Mouse (Mus musculus): Measurements from ENCODE around the gene Cacnb4. TPM values are rescaled to one million over a fixed set of nuclear protein-coding genes. Genes with fewer than 3 reads are reported as not detected.
A peak's percentile ranks its signal among the peaks of the same experiment; 100 is the strongest.

The Cacnb4 gene
- polyA plus RNA-seq, 1 experiment from 2014 or later: 14.1 TPM

- Histone ChIP-seq H3K4me1 (replicated peaks; ENCODE audit: control insufficient read depth, insufficient read depth, low read length) (no peaks in the 10 kb centered on the region), H3K36me3 (ENCODE audit: control insufficient read depth, insufficient read depth) (no peaks in the 10 kb centered on the region), H3K9ac (replicated peaks; ENCODE audit: low read depth, low read length) (no peak overlapping the region), H3K4me2 (ENCODE audit: low read length) (no peak overlapping the region), H3K4me3 (replicated peaks; ENCODE audit: low read length) (no peak overlapping the region), H3K27me3 (replicated peaks; ENCODE audit: control insufficient read depth, insufficient read depth, low read length) (no peaks in the 10 kb centered on the region), H3K27ac (ENCODE audit: low read length) (no peak overlapping the region), H3K9me3 (ENCODE audit: control insufficient read depth, low read length) (no peaks in the 10 kb centered on the region)
- 84% methylated on average over 4 of the region's 4 CpGs for WGBS
- ATAC-seq: no peak
Observed at GRCm38 (mm10) chr2:52518740-52519139, 157.9 kb downstream of the Cacnb4 start.

- Histone ChIP-seq H3K27ac (ENCODE audit: low read length) (no peak overlapping the region), H3K4me3 (replicated peaks; ENCODE audit: low read length) (no peak overlapping the region), H3K4me2 (ENCODE audit: low read length) (no peak overlapping the region), H3K9ac (replicated peaks; ENCODE audit: low read depth, low read length) (no peak overlapping the region), H3K27me3 (replicated peaks; ENCODE audit: control insufficient read depth, insufficient read depth, low read length) (no peaks in the 10 kb centered on the region), H3K9me3 (ENCODE audit: control insufficient read depth, low read length) (no peaks in the 10 kb centered on the region), H3K36me3 (ENCODE audit: control insufficient read depth, insufficient read depth) (no peaks in the 10 kb centered on the region), H3K4me1 (replicated peaks; ENCODE audit: control insufficient read depth, insufficient read depth, low read length) (peaks cover 7% of the 10 kb centered on the region; the same call in 1 of the 2 replicates)
- 85% methylated on average over 3 of the region's 3 CpGs for WGBS
- ATAC-seq: no peak
Observed at GRCm38 (mm10) chr2:52516534-52516933, 160.1 kb downstream of the Cacnb4 start.

- Histone ChIP-seq H3K4me2 (ENCODE audit: low read length) (no peak overlapping the region), H3K4me3 (replicated peaks; ENCODE audit: low read length) (no peak overlapping the region), H3K27me3 (replicated peaks; ENCODE audit: control insufficient read depth, insufficient read depth, low read length) (no peaks in the 10 kb centered on the region), H3K4me1 (replicated peaks; ENCODE audit: control insufficient read depth, insufficient read depth, low read length) (peaks cover 7% of the 10 kb centered on the region; the same call in 1 of the 2 replicates), H3K27ac (ENCODE audit: low read length) (no peak overlapping the region), H3K36me3 (ENCODE audit: control insufficient read depth, insufficient read depth) (no peaks in the 10 kb centered on the region), H3K9ac (replicated peaks; ENCODE audit: low read depth, low read length) (no peak overlapping the region), H3K9me3 (ENCODE audit: control insufficient read depth, low read length) (no peaks in the 10 kb centered on the region)
- ATAC-seq: no peak
- WGBS: 78% methylated on average over 3 of the region's 3 CpGs
Observed at GRCm38 (mm10) chr2:52512865-52513388, 163.7 kb downstream of the Cacnb4 start.

GRCm38 (mm10) chr2:52512206-52512605 lies 164.4 kb downstream of the Cacnb4 start:
- Histone ChIP-seq H3K4me1 (replicated peaks; ENCODE audit: control insufficient read depth, insufficient read depth, low read length) (peaks cover 7% of the 10 kb centered on the region; the same call in 1 of the 2 replicates), H3K9me3 (ENCODE audit: control insufficient read depth, low read length) (no peaks in the 10 kb centered on the region), H3K4me3 (replicated peaks; ENCODE audit: low read length) (no peak overlapping the region), H3K4me2 (ENCODE audit: low read length) (peak overlapping the region; percentile 33), H3K27ac (ENCODE audit: low read length) (no peak overlapping the region), H3K27me3 (replicated peaks; ENCODE audit: control insufficient read depth, insufficient read depth, low read length) (no peaks in the 10 kb centered on the region), H3K36me3 (ENCODE audit: control insufficient read depth, insufficient read depth) (no peaks in the 10 kb centered on the region), H3K9ac (replicated peaks; ENCODE audit: low read depth, low read length) (peak overlapping the region; percentile 43)
- 15% methylated on average over 3 of the region's 3 CpGs for WGBS
- peak; percentile 35; the same call in 1 of the 2 replicates for ATAC-seq

- 7% methylated on average over 13 of the region's 13 CpGs for WGBS
- Histone ChIP-seq H3K27ac (ENCODE audit: low read length) (no peak overlapping the region), H3K27me3 (replicated peaks; ENCODE audit: control insufficient read depth, insufficient read depth, low read length) (no peaks in the 10 kb centered on the region), H3K4me1 (replicated peaks; ENCODE audit: control insufficient read depth, insufficient read depth, low read length) (peaks cover 7% of the 10 kb centered on the region; the same call in 1 of the 2 replicates), H3K9me3 (ENCODE audit: control insufficient read depth, low read length) (no peaks in the 10 kb centered on the region), H3K9ac (replicated peaks; ENCODE audit: low read depth, low read length) (peak overlapping the region; percentile 43), H3K36me3 (ENCODE audit: control insufficient read depth, insufficient read depth) (no peaks in the 10 kb centered on the region), H3K4me2 (ENCODE audit: low read length) (peak overlapping the region; percentile 33), H3K4me3 (replicated peaks; ENCODE audit: low read length) (no peak overlapping the region)
- ATAC-seq: peak; percentile 57
Observed at GRCm38 (mm10) chr2:52511799-52512198, 164.8 kb downstream of the Cacnb4 start.

GRCm38 (mm10) chr2:52509779-52510500 lies 166.7 kb downstream of the Cacnb4 start:
- Histone ChIP-seq H3K27me3 (replicated peaks; ENCODE audit: control insufficient read depth, insufficient read depth, low read length) (no peaks in the 10 kb centered on the region), H3K4me3 (replicated peaks; ENCODE audit: low read length) (no peak overlapping the region), H3K36me3 (ENCODE audit: control insufficient read depth, insufficient read depth) (no peaks in the 10 kb centered on the region), H3K9me3 (ENCODE audit: control insufficient read depth, low read length) (no peaks in the 10 kb centered on the region), H3K4me2 (ENCODE audit: low read length) (no peak overlapping the region), H3K4me1 (replicated peaks; ENCODE audit: control insufficient read depth, insufficient read depth, low read length) (peaks cover 9% of the 10 kb centered on the region; the same call in 1 of the 2 replicates), H3K9ac (replicated peaks; ENCODE audit: low read depth, low read length) (no peak overlapping the region), H3K27ac (ENCODE audit: low read length) (no peak overlapping the region)
- 76% methylated on average over 19 of the region's 19 CpGs for WGBS
- no peak for ATAC-seq

GRCm38 (mm10) chr2:52505164-52505563 lies 171.5 kb downstream of the Cacnb4 start:
- Histone ChIP-seq H3K36me3 (ENCODE audit: control insufficient read depth, insufficient read depth) (no peaks in the 10 kb centered on the region), H3K9me3 (ENCODE audit: control insufficient read depth, low read length) (no peaks in the 10 kb centered on the region), H3K27me3 (replicated peaks; ENCODE audit: control insufficient read depth, insufficient read depth, low read length) (no peaks in the 10 kb centered on the region), H3K4me1 (replicated peaks; ENCODE audit: control insufficient read depth, insufficient read depth, low read length) (peaks cover 4% of the 10 kb centered on the region; the same call in 1 of the 2 replicates), H3K9ac (replicated peaks; ENCODE audit: low read depth, low read length) (no peak overlapping the region), H3K4me3 (replicated peaks; ENCODE audit: low read length) (no peak overlapping the region), H3K27ac (ENCODE audit: low read length) (no peak overlapping the region), H3K4me2 (ENCODE audit: low read length) (no peak overlapping the region)
- ATAC-seq: no peak
- WGBS: 75% methylated on average over 2 of the region's 2 CpGs

- no peaks in the 10 kb centered on the region for H3K36me3 ChIP-seq (ENCODE audit: control insufficient read depth, insufficient read depth)
- H3K4me2 ChIP-seq (ENCODE audit: low read length): no peak overlapping the region
- 75% methylated on average over 3 of the region's 3 CpGs for WGBS
- H3K9me3 ChIP-seq (ENCODE audit: control insufficient read depth, low read length): no peaks in the 10 kb centered on the region
- H3K4me3 ChIP-seq (replicated peaks; ENCODE audit: low read length): no peak overlapping the region
- no peak for ATAC-seq
- H3K27me3 ChIP-seq (replicated peaks; ENCODE audit: control insufficient read depth, insufficient read depth, low read length): no peaks in the 10 kb centered on the region
- no peak overlapping the region for H3K27ac ChIP-seq (ENCODE audit: low read length)
- H3K9ac ChIP-seq (replicated peaks; ENCODE audit: low read depth, low read length): no peak overlapping the region
- H3K4me1 ChIP-seq (replicated peaks; ENCODE audit: control insufficient read depth, insufficient read depth, low read length): peaks cover 4% of the 10 kb centered on the region; the same call in 1 of the 2 replicates
Observed at GRCm38 (mm10) chr2:52504762-52505161, 171.9 kb downstream of the Cacnb4 start.

GRCm38 (mm10) chr2:52499849-52500262 lies 176.8 kb downstream of the Cacnb4 start:
- Histone ChIP-seq H3K9ac (replicated peaks; ENCODE audit: low read depth, low read length) (no peak overlapping the region), H3K27me3 (replicated peaks; ENCODE audit: control insufficient read depth, insufficient read depth, low read length) (no peaks in the 10 kb centered on the region), H3K36me3 (ENCODE audit: control insufficient read depth, insufficient read depth) (no peaks in the 10 kb centered on the region), H3K4me3 (replicated peaks; ENCODE audit: low read length) (no peak overlapping the region), H3K4me2 (ENCODE audit: low read length) (no peak overlapping the region), H3K4me1 (replicated peaks; ENCODE audit: control insufficient read depth, insufficient read depth, low read length) (peaks cover 8% of the 10 kb centered on the region), H3K27ac (ENCODE audit: low read length) (no peak overlapping the region), H3K9me3 (ENCODE audit: control insufficient read depth, low read length) (no peaks in the 10 kb centered on the region)
- 71% methylated on average over 6 of the region's 6 CpGs for WGBS
- ATAC-seq: no peak
